Mouse (Mus musculus) heart, adult 2 months (tissue): ENCODE results near the gene Klhl26.

Experiments used
- CTCF ChIP-seq: fragments of 200-600 bp; IDR thresholded peaks from 2 replicates; pipeline ENCODE4 v1.8.1; 2022; ENCODE audit warnings: antibody characterized with exemption, mild to moderate bottlenecking, moderate library complexity
- EP300 ChIP-seq: fragments of 200-500 bp; IDR thresholded peaks from 2 replicates; pipeline ENCODE4 v1.6.1; 2011; ENCODE audit warnings: low read depth, low read length, control low read depth; ENCODE audit not compliant: insufficient read depth
- POLR2A ChIP-seq: fragments of 200-500 bp; IDR thresholded peaks from 2 replicates; pipeline ENCODE4 v1.6.1; 2011; ENCODE audit warnings: mild to moderate bottlenecking, low read depth, low read length, control low read depth; ENCODE audit not compliant: insufficient read depth

GRCm38 (mm10) chr8:70490061-70490879 lies 13.5 kb upstream of the Klhl26 start:
- TF ChIP-seq CTCF, result no peak
- TF ChIP-seq POLR2A, result no peak
- TF ChIP-seq EP300, result no peak
